36 mouse cellular contexts compared by ENCODE assay signal in the genomic region with DNA sequence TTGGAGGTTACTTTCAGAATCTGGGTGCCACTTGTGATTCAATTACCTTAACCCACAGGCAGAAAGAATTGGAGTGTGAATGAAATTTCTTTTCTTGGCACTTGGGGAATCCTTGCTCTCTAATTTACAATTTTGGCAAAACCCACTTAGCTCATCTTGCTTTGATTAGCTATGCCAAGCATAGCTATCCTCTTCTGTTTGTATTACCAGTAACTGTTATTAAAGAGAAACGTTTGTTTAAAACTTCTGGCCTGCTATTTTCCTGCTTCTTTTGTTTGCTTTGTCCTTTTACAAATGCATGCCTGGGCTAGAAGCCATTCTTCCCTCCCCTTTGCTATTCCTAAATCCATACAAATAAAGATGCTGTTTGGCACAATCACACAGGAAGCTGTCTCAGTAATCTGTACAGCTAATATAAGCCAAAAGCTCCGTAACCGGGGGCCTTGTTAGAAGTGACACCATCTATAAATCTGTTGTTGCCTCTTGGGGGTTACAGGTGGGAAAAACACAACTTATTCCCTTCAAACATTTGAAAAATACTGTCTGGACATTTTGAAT. TPM values are rescaled to one million over a fixed set of nuclear protein-coding genes. Genes with fewer than 3 reads are reported as not detected.
DNase-seq lines count a peak whose midpoint lies in the region; ATAC-seq and TF ChIP-seq lines count a peak whose summit lies in the region.
"Had no signal": no experiment of that assay in that cellular context is flagged by ENCODE, and none has a peak within 500 bp of the region (broad histone marks: within the 10 kb centered on the region; RNA-seq: fewer than 3 reads in every experiment).

No protein-coding gene starts in this region.

- H3K36me3 ChIP-seq in forebrain, embryonic 13.5 days (ENCODE audit: poor library complexity, severe bottlenecking), result no peaks in the 10 kb centered on the region
- no peaks in the 10 kb centered on the region for H3K36me3 ChIP-seq in forebrain, embryonic 10.5 days (replicated peaks)
- H3K36me3 ChIP-seq in lung, embryonic 14.5 days (ENCODE audit: insufficient read depth), result no peaks in the 10 kb centered on the region
- no peaks in the 10 kb centered on the region for H3K36me3 ChIP-seq in forebrain, postnatal 0 days (ENCODE audit: insufficient read depth)
- H3K36me3 ChIP-seq: heart, embryonic 12.5 days; limb, embryonic 13.5 days; neural tube, embryonic 13.5 days had no signal

- H3K9ac ChIP-seq in forebrain, embryonic 13.5 days, result no peak overlapping the region
- no peak overlapping the region for H3K9ac ChIP-seq in lung, embryonic 14.5 days
- H3K9ac ChIP-seq in forebrain, postnatal 0 days, result no peak overlapping the region
- H3K9ac ChIP-seq: heart, embryonic 12.5 days; hindbrain, embryonic 14.5 days; limb, embryonic 13.5 days; neural tube, embryonic 13.5 days had no signal

- DNase-seq in forebrain, embryonic 10.5 days (ENCODE audit: extremely low spot score, low spot score), result no peak
- DNase-seq in lung, embryonic 14.5 days, result peak; percentile 1
- DNase-seq in lung, postnatal 14 days, result no peak
- peak; percentile 5 for DNase-seq in brain, adult 2 months (ENCODE audit: low read depth, low spot score)
- DNase-seq in forebrain, postnatal 0 days, result peak; percentile 39
- no peak for DNase-seq in left cerebral cortex, adult 11 months (ENCODE audit: low spot score)
- DNase-seq: adrenal gland, adult 2 months; cerebellum, adult 11 months; heart, adult 2 months; heart, postnatal 4 days; kidney, adult 11 months; kidney, postnatal 14 days; layer of hippocampus, adult 9-11 months; right cerebral cortex, postnatal 4 days; thymus, adult 2 months; thymus, postnatal 4 days had no signal

- H3K4me3 ChIP-seq in forebrain, embryonic 13.5 days, result no peak overlapping the region
- H3K4me3 ChIP-seq in forebrain, embryonic 10.5 days, result no peak overlapping the region
- H3K4me3 ChIP-seq in lung, embryonic 14.5 days (ENCODE audit: low read depth, low read length), result no peak overlapping the region
- H3K4me3 ChIP-seq in forebrain, postnatal 0 days (ENCODE audit: low read depth, low read length), result no peak overlapping the region
- H3K4me3 ChIP-seq: heart, adult 2 months; heart, embryonic 12.5 days; limb, embryonic 13.5 days; neural tube, embryonic 13.5 days had no signal

- H3K9me3 ChIP-seq in forebrain, embryonic 13.5 days (replicated peaks), result no peaks in the 10 kb centered on the region
- no peaks in the 10 kb centered on the region for H3K9me3 ChIP-seq in forebrain, embryonic 10.5 days
- no peaks in the 10 kb centered on the region for H3K9me3 ChIP-seq in lung, embryonic 14.5 days (ENCODE audit: low read depth, low read length)
- H3K9me3 ChIP-seq in forebrain, postnatal 0 days (ENCODE audit: low read length), result no peaks in the 10 kb centered on the region
- H3K9me3 ChIP-seq: heart, embryonic 12.5 days; limb, embryonic 13.5 days; neural tube, embryonic 13.5 days had no signal

- no peak overlapping the region for H3K27ac ChIP-seq in forebrain, embryonic 13.5 days
- H3K27ac ChIP-seq in forebrain, embryonic 10.5 days, result no peak overlapping the region
- no peak overlapping the region for H3K27ac ChIP-seq in lung, embryonic 14.5 days (ENCODE audit: low read depth)
- H3K27ac ChIP-seq in forebrain, postnatal 0 days (ENCODE audit: low read depth, low read length), result no peak overlapping the region
- H3K27ac ChIP-seq: heart, adult 2 months; hindbrain, embryonic 14.5 days; limb, embryonic 13.5 days; neural tube, embryonic 13.5 days had no signal

- H3K4me2 ChIP-seq in forebrain, embryonic 13.5 days, result no peak overlapping the region
- H3K4me2 ChIP-seq in lung, embryonic 14.5 days, result no peak overlapping the region
- no peak overlapping the region for H3K4me2 ChIP-seq in forebrain, postnatal 0 days (ENCODE audit: low read depth)
- H3K4me2 ChIP-seq: heart, embryonic 12.5 days; hindbrain, embryonic 14.5 days; limb, embryonic 13.5 days; liver, embryonic 11.5 days; neural tube, embryonic 13.5 days had no signal

- peak; percentile 45; the same call in 1 of the 2 replicates for ATAC-seq in forebrain, embryonic 13.5 days
- ATAC-seq in lung, embryonic 14.5 days (ENCODE audit: insufficient read depth), result no peak
- peak; percentile 36; the same call in 1 of the 2 replicates for ATAC-seq in forebrain, postnatal 0 days
- ATAC-seq: activated CD4-positive, CD25-positive, alpha-beta regulatory T cell, adult 4 months; CD4-positive, CD25-positive, alpha-beta regulatory T cell, adult 4 months; inflammation-experienced regulatory T-cells, adult 6 months; lung, postnatal 0 days had no signal

- 19% methylated on average over 3 of the region's 3 CpGs for WGBS in forebrain, embryonic 13.5 days
- WGBS in forebrain, embryonic 10.5 days, result 77% methylated on average over 3 of the region's 3 CpGs
- 40% methylated on average over 3 of the region's 3 CpGs for WGBS in lung, embryonic 14.5 days
- WGBS in forebrain, postnatal 0 days, result 10% methylated on average over 3 of the region's 3 CpGs

- TF ChIP-seq CTCF in lung, embryonic 14.5 days (IDR thresholded peaks at IDR 0.05; ENCODE audit: low read depth), result no peak
- no peak for TF ChIP-seq CTCF in forebrain, postnatal 0 days (IDR thresholded peaks at IDR 0.05; ENCODE audit: low read depth)

- H3K4me1 ChIP-seq in forebrain, embryonic 13.5 days, result no peaks in the 10 kb centered on the region
- no peaks in the 10 kb centered on the region for H3K4me1 ChIP-seq in forebrain, embryonic 10.5 days
- H3K4me1 ChIP-seq in lung, embryonic 14.5 days (ENCODE audit: insufficient read depth), result no peaks in the 10 kb centered on the region
- H3K4me1 ChIP-seq in forebrain, postnatal 0 days (ENCODE audit: insufficient read depth), result 0 out of 2 replicates have a peak, but pooled peaks cover 12% of the 10 kb centered on the region
- H3K4me1 ChIP-seq: heart, embryonic 12.5 days; limb, embryonic 13.5 days had no signal

- no peaks in the 10 kb centered on the region for H3K27me3 ChIP-seq in forebrain, embryonic 13.5 days
- no peaks in the 10 kb centered on the region for H3K27me3 ChIP-seq in forebrain, embryonic 10.5 days (ENCODE audit: poor library complexity, severe bottlenecking)
- H3K27me3 ChIP-seq in lung, embryonic 14.5 days (ENCODE audit: insufficient read depth, low read length), result no peaks in the 10 kb centered on the region
- no peaks in the 10 kb centered on the region for H3K27me3 ChIP-seq in forebrain, postnatal 0 days (ENCODE audit: insufficient read depth, low read length)
- H3K27me3 ChIP-seq: heart, embryonic 12.5 days; limb, embryonic 13.5 days; neural tube, embryonic 13.5 days had no signal

RNA-seq across cellular contexts. Expression of a gene that starts 19.0 kb away (rescaled TPM):
- not detected in 2 replicates for polyA plus RNA-seq in forebrain, embryonic 13.5 days (2015; fragmentation: Nextera tagmentation; extraction: Ambion mirVana)
- polyA plus RNA-seq in forebrain, embryonic 10.5 days (2016; fragmentation: Nextera tagmentation; extraction: Ambion mirVana), result not detected in 2 replicates
- not detected in 2 replicates for polyA plus RNA-seq in lung, embryonic 14.5 days (2014; fragmentation: Nextera tagmentation; extraction: Ambion mirVana)
- total RNA-seq in forebrain, postnatal 0 days (2014; rRNA removed), result not detected in 2 replicates
- polyA plus RNA-seq in forebrain, postnatal 0 days (2015; fragmentation: Nextera tagmentation; extraction: Ambion mirVana), result not detected in 2 replicates
- total RNA-seq: adrenal gland, adult 2 months; adrenal gland, postnatal 4 days; gastrocnemius, adult 8-10 months; gastrocnemius, postnatal 4 days; heart, adult 2 months; heart, postnatal 4 days; left cerebral cortex, adult 8-10 months; left cerebral cortex, postnatal 36 days had no signal
- polyA plus RNA-seq: activated CD4-positive, CD25-positive, alpha-beta regulatory T cell, adult 4 months; adrenal gland, adult 2 months; CD4-positive, CD25-positive, alpha-beta regulatory T cell, adult 4 months; embryonic facial prominence, embryonic 11.5 days; heart, adult 2 months; heart, embryonic 12.5 days; heart, postnatal 0 days; hindbrain, embryonic 14.5 days; inflammation-experienced regulatory T-cells, adult 6 months; kidney, embryonic 14.5 days; limb, embryonic 13.5 days; liver, embryonic 11.5 days; liver, embryonic 16.5 days; lung, postnatal 0 days; neural tube, embryonic 13.5 days; spleen, adult 2 months; thymus, adult 2 months had no signal

Comparison
In these comparisons a context has a peak if more than half of its experiments do, and no peak if none do; other contexts are left out.
1. DNase-seq: peak in lung, embryonic 14.5 days (single experiment), brain, adult 2 months (single experiment) and forebrain, postnatal 0 days (single experiment); none in forebrain, embryonic 10.5 days (single experiment), lung, postnatal 14 days (single experiment) and left cerebral cortex, adult 11 months (single experiment).